Mouse (Mus musculus): ENCODE results near the gene Olfr284.

Olfr284 gene

DNA sequence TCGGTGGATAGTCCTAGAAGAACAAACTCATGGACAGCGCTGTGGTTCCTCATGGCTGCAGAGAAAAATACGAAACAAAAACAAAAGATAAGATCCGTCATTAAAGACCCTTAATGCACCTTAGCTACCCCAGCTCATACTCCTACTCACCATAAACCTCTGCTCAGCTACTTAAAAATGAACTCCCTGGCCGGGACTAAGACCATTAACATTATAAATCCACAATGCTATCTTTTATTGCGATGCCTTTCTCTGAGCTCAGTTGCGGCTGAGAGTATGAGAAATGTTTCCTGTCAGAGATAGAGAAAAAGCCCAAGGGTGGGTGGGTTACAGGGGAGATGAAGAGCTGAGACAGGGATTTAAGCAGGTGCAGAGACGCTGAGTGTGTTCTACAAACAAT lies at the start of gene Olfr284:
TSS of gene Olfr284 (minus strand) at position 101 of the 400 bp plus-strand sequence.
- no peak for DNase-seq (ENCODE audit: low spot score)

DNA sequence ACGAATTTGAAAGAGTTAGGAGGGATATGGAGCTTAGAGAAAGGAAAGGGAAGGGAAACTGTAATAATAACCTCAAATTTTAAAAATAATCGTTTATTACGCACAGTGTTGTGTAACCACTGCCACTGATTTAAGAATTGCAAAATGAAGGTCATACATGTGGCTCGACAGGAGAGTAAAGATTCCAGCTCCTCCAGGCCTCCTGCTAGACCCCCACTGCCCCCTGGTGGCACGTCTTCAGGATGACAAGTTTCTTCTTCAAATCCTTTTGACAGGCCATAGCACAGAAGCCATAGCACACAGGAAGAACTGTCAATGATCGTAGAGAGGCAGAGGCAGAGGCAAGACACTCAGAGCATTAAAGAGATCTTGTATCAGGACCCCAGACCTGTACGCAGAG lies 49.0 kb upstream of the Olfr284 start:
- peak; percentile 67 for DNase-seq (ENCODE audit: low spot score)

DNA sequence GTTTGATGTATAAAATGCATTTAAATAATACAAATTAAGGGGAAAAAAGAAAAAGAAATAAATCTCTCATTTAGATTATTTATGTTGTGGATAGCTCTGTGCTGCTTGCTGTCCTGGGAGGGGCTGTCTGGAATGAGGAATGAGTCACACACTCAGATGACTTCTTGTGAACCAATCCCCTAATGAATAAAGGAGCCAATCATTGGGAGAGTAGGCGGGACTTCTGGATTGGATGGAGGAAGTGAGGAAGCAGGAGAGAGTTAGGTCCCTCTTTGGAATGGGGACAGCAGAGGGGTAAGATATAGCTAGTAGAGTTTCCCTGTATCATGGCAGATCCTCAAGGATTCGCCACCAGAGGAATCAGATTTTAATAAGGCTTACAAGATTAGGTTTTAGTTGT lies 46.8 kb upstream of the Olfr284 start:
- DNase-seq (ENCODE audit: low spot score) = no peak

DNA sequence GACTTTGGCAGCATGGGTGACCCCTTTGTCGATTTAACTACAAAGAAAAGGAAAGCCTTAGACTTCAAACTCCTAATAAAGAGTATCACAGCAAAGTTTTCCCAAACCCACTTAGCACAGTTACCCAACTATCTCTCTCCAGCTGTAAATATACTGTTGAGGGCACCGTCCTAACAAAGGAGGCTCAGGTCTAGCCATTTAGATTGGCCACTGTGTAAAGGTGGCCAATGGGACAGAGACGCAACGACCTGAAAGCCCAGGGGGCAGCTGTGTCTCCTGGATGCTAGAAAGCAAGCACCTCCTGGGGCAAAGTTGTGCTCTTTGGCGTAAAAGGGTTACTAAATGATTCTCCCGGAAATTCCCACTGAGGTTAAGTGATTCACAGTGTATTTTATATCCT lies 40.1 kb upstream of the Olfr284 start, which contains the start of gene Olfr283:
TSS of gene Olfr283 (minus strand) at position 101 of the 400 bp plus-strand sequence.
- no peak for DNase-seq (ENCODE audit: low spot score)

DNA sequence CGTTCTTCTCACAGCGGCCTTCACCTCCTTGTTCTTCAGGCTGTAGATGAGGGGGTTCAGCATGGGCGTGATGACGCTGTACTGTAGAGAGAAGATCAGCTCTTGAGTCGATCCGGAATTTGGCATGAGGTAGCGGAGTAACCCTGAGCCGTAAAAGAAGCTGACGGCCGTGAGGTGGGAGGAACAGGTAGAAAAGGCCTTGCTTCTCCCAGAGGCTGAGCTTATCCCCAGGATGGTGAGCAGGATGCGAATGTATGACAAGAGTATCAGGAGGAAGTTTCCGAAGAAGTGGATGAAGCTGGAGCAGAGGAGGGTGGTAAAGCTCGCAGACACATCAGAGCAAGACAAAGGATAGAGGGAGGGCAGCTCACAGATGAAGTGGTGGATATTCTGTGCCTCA lies 37.4 kb upstream of the Olfr284 start:
- DNase-seq (ENCODE audit: low spot score) = no peak

DNA sequence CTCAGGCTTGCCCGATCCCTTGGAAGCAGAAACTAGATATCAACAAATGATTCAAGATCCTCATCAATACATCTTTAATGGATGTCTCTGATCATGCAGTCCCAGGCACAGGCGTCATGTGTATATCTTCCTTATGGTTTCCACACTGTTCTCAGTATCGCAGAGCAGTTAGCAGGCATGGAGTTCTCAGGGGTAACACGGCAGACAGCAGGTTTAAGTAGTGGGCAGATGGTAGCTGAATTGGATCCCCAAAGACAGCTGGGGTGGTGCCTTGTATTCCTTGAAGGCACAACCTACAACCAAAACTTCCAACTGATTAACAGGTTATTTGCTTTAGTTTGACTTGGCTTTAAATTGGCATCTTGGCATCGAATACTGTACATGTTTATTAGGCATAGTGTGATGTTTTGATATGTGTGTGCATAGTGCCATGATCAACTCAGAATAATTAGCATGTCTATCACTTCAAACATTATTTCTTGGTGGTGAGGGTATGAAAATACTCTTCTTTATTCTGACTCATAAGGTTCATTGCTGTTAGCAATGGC lies 23.5 kb downstream of the Olfr284 start, which contains the start of gene Olfr285:
TSS of gene Olfr285 (minus strand) at position 177 of the 548 bp plus-strand sequence.
- DNase-seq (ENCODE audit: low spot score) = no peak

DNA sequence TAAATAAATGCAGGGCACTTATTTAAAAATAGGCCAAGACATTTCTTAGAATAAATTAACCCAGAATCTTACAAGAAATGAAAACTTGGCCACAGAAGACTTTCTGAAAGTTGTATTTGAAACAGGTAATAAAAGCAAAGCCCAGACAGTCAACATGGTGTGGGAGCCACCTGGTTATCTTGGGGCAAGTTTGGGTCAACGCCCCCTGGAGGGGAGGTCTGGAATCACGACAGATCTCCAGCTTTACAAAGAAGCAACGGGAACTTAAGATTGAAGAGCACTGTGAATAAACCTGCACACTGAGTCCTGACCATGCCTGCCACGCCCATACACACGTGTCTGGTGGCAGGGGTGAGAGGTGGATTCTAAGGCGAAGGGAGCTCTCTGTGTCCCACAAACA lies 25.1 kb downstream of the Olfr284 start:
- DNase-seq (ENCODE audit: low spot score) = no peak

DNA sequence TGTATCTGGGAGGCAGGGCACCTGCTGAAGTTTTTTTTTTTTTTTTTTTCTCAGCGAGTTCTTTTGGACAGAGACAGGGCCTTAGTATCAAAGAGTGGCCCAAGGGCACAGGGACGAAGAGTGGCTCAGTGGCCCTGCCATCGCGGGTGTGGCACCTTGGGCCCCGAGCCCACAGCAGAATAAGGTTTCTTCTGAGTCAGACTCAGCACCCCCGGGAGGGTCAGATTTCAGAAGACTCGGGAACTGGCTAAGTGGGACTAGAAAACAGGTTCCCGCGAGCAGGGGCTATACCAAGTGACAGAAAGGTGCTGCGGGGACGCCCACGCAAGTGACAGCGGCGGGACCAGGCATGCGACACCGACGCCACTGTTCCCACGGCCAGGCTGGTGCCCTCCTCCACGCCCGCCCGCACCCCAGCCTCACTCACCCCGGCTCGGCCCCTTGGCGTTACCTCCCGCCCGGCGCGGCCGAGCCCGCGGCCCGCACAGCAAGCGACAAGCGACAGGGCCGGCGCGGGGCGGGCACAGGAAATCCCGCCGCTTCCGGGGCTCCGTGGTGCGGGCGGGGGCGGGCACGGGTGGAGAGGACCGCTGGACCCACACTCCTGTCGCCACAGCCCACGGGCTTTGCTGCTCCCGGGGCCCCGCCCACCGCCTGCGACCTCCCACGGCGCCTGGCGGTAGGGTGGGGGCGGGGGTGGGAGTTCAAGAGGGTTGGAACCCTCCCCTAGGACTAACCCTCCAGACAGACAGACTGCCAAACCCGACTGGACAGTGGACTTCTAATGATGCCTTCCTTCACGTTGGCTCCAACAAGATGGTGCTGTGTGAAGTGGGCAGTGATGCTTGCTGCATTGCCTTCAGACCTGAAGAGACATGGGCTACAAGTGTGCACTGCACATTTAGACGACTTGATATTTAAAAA lies 44.9 kb downstream of the Olfr284 start, which contains the start of gene Zfp641:
TSS of gene Zfp641 (minus strand) at position 534 of the 924 bp plus-strand sequence.
- DNase-seq (ENCODE audit: low spot score) = peak; percentile 23

DNA sequence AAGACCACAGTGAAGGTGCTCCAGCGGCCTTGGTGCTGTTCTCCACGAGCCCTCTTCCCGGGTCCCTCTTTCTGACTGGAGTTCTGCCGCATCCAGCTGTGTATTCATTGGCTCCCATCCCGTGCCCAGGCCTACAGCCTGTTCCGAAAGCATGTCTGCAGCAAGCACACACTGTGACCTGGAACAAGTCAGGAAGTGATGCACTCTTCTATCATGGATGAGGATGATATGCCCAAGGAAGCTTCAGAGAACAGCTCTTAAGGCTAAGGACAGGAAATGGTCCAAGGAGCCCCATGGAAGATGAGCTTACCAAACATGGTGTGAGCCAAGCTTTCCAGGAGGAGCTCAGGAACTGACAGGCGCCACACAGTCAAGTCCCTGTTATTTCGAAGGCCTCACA lies 47.1 kb downstream of the Olfr284 start:
- DNase-seq (ENCODE audit: low spot score) = peak; percentile 63
